Mouse (Mus musculus) left cerebral cortex, postnatal 36 days (tissue): ENCODE measurements around the gene Olfr98. TPM values are rescaled to one million over a fixed set of nuclear protein-coding genes. Genes with fewer than 3 reads are reported as not detected.

ENCODE experiments used
- total RNA-seq, 2 experiments: library from RNA; stranded (reverse); gene quantifications; 2 replicates each; pipeline ENCODE4 v1.2.3; 2021

The Olfr98 gene
- total RNA-seq, 2 experiments from 2014 or later: not detected

Other genes with a start within 250 kb of the Olfr98 start
- gene Mog, start 240.4 kb downstream of the Olfr98 start, total RNA-seq: 10 to 100 TPM; 48.3 to 87.0 TPM
- 100 to 1,000 TPM; 679 to 696 TPM for gene Gabbr1, start 217.8 kb downstream of the Olfr98 start, total RNA-seq
- gene Olfr90, start 175.2 kb downstream of the Olfr98 start, total RNA-seq: not detected
- not detected for gene Olfr91, start 165.5 kb downstream of the Olfr98 start, total RNA-seq
- not detected for gene Olfr92, start 143.7 kb downstream of the Olfr98 start, total RNA-seq
- not detected for gene Olfr93, start 102.3 kb downstream of the Olfr98 start, total RNA-seq
- not detected for gene Ubd, start 69.9 kb downstream of the Olfr98 start, total RNA-seq
- gene Olfr94, start 62.8 kb downstream of the Olfr98 start, total RNA-seq: not detected
- gene Olfr95, start 50.6 kb downstream of the Olfr98 start, total RNA-seq: not detected
- not detected for gene Olfr96, start 43.6 kb downstream of the Olfr98 start, total RNA-seq
- not detected for gene Olfr97, start 26.4 kb downstream of the Olfr98 start, total RNA-seq
- 1 to 10 TPM; 3.2 to 3.4 TPM for gene H2-M3, start 6.5 kb upstream of the Olfr98 start, total RNA-seq
- gene Olfr99, start 19.7 kb upstream of the Olfr98 start, total RNA-seq: not detected
- not detected for gene Olfr101, start 40.6 kb upstream of the Olfr98 start, total RNA-seq
- not detected for gene Olfr102, start 53.3 kb upstream of the Olfr98 start, total RNA-seq
- gene Olfr103, start 75.9 kb upstream of the Olfr98 start, total RNA-seq: not detected
- gene Olfr104-ps, start 95.8 kb upstream of the Olfr98 start, total RNA-seq: not detected
- gene Olfr105-ps, start 115.3 kb upstream of the Olfr98 start, total RNA-seq: not detected
- gene Olfr106-ps, start 126.6 kb upstream of the Olfr98 start, total RNA-seq: not detected
- not detected for gene Olfr107, start 135.5 kb upstream of the Olfr98 start, total RNA-seq
- not detected for gene Olfr108, start 181.7 kb upstream of the Olfr98 start, total RNA-seq
- gene Olfr109, start 195.2 kb upstream of the Olfr98 start, total RNA-seq: not detected
- gene H2-M2, start 219.8 kb upstream of the Olfr98 start, total RNA-seq: not detected
- under 1 TPM in 1 of 2 experiments, not detected in 1; 0.22 TPM for gene Olfr110, start 228.7 kb upstream of the Olfr98 start, total RNA-seq
- under 1 TPM in 1 of 2 experiments, not detected in 1; 0.17 TPM for gene Olfr111, start 244.3 kb upstream of the Olfr98 start, total RNA-seq